Mouse (Mus musculus): Measurements from ENCODE around the gene Rarres2. TPM values are rescaled to one million over a fixed set of nuclear protein-coding genes. Genes with fewer than 3 reads are reported as not detected.

Rarres2 gene
- polyA plus RNA-seq, 1 experiment from 2014 or later = 5.1 TPM

DNA sequence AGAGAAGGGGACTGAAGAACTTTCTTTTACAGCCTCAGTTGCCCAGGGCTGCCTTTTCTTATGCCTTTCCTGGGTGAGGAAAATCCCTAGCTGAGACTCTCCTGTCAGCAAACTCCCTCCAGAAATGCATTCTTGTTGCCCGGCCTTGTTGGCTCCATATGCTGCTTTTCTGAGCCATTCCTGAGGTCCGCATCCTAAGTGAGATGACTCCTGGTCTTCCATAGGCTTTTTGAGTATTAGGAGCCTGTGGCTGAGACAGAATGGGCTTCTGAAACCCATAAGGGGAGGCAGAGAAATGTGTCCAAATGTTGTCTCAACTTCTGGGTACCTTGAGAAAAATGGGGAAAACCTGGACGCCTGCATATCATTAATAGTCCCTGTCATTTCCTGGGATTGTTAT lies 1.4 kb upstream of the Rarres2 start:
- Histone ChIP-seq H3K36me3 (no peaks in the 10 kb centered on the region), H3K9me3 (no peaks in the 10 kb centered on the region), H3K4me2 (no peak overlapping the region), H3K27me3 (no peaks in the 10 kb centered on the region), H3K27ac (replicated peaks) (no peak overlapping the region), H3K4me3 (no peak overlapping the region), H3K4me1 (replicated peaks) (no peaks in the 10 kb centered on the region), H3K9ac (no peak overlapping the region)
- no peak for ATAC-seq (ENCODE audit: low FRiP score, low read depth)
- 83% methylated on average over 3 of the region's 3 CpGs for WGBS

DNA sequence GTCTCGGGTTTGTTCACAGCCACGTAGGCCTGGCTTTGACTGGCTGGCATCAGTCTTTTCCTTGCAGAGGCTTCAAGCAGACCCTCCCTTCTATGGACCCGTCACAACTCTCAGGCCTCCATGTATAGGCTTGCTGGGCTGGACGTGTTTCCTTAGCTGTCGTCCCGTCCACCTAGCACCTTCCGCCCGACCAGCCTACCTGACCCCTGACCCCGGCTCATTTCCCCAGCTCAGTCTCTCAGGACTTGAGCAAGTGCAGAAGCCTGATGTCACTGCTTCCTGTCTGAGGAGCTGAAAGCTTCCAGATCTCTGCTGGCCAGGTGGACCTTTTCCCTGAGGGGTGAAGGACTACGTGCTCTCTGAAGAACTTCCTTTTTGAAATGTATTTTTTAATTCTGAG lies 691 bp upstream of the Rarres2 start:
- H3K9me3 ChIP-seq = no peaks in the 10 kb centered on the region
- 0 out of 2 replicates have a peak, but pooled peaks cover 4% of the 10 kb centered on the region for H3K4me1 ChIP-seq (replicated peaks)
- H3K9ac ChIP-seq = no peak overlapping the region
- whole genome bisulfite sequencing = 74% methylated on average over 10 of the region's 10 CpGs
- H3K36me3 ChIP-seq = no peaks in the 10 kb centered on the region
- H3K27ac ChIP-seq (replicated peaks) = no peak overlapping the region
- no peak overlapping the region for H3K4me2 ChIP-seq
- no peak overlapping the region for H3K4me3 ChIP-seq
- H3K27me3 ChIP-seq = no peaks in the 10 kb centered on the region
- no peak for ATAC-seq (ENCODE audit: low FRiP score, low read depth)

DNA sequence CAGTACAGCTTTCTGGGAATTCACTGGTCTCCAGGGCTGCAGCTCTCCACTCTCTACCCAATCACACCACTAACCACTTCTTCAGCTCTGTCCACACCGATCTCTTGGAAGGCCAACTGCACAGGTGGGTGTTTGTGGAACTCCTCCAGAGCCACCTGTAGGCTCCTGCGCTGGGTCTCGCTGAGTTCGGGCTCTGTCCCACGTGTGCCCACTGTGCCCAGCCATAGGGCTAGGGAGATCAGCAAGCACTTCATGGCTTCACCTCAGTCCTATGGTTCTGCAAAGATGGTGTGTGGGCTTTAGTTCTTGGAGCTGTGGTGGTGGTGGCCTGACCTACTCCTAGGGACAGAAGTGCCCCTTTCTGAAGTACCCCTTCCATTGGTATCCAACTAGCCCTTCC lies 575 bp downstream of the Rarres2 start:
- no peak overlapping the region for H3K9ac ChIP-seq
- H3K4me1 ChIP-seq (replicated peaks) = 0 out of 2 replicates have a peak, but pooled peaks cover 4% of the 10 kb centered on the region
- 95% methylated on average over 5 of the region's 5 CpGs for WGBS
- H3K36me3 ChIP-seq = no peaks in the 10 kb centered on the region
- ATAC-seq (ENCODE audit: low FRiP score, low read depth) = no peak
- H3K4me3 ChIP-seq = no peak overlapping the region
- no peaks in the 10 kb centered on the region for H3K27me3 ChIP-seq
- no peak overlapping the region for H3K4me2 ChIP-seq
- no peak overlapping the region for H3K27ac ChIP-seq (replicated peaks)
- H3K9me3 ChIP-seq = no peaks in the 10 kb centered on the region

DNA sequence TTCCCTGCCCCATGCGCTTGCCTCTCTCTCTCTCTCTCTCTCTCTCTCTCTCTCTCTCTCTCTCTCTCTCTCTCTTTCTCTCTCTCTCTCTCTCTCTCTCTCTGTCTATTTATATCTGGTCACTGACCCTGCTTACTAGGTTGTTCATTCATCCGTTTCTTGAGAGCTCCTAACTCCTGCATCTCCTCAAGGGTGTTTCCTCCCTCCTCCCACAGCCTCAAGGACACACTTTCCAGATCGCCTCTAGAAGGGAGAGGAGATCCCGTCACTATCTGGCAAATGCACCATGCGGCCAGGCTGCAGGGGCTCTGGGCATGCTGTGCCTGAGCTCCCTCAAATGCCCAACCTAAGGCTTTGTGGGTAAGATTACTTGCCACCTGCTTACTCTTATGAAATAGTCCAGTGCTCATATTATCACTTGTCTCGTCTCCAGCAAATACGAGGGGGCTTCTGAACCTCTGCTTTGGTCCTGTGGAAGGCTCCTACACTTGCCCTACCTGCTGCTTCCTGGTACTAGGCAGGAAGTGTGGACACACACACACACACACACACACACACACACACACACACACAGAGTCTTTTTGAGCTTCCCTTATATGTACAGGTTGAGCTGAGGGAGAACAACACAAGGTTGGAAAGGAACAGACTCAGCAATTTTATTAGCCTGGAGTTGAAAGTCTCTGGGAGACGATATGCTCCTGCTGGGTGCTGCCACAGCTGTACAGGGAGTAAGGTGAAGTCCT lies 3.4 kb downstream of the Rarres2 start:
- no peaks in the 10 kb centered on the region for H3K27me3 ChIP-seq
- H3K27ac ChIP-seq (replicated peaks) = no peak overlapping the region
- H3K4me3 ChIP-seq = no peak overlapping the region
- no peak overlapping the region for H3K4me2 ChIP-seq
- H3K4me1 ChIP-seq (replicated peaks) = 0 out of 2 replicates have a peak, but pooled peaks cover 4% of the 10 kb centered on the region
- H3K36me3 ChIP-seq = peaks cover 11% of the 10 kb centered on the region
- no peaks in the 10 kb centered on the region for H3K9me3 ChIP-seq
- ATAC-seq (ENCODE audit: low FRiP score, low read depth) = no peak
- 82% methylated on average over 8 of the region's 8 CpGs for WGBS
- no peak overlapping the region for H3K9ac ChIP-seq

DNA sequence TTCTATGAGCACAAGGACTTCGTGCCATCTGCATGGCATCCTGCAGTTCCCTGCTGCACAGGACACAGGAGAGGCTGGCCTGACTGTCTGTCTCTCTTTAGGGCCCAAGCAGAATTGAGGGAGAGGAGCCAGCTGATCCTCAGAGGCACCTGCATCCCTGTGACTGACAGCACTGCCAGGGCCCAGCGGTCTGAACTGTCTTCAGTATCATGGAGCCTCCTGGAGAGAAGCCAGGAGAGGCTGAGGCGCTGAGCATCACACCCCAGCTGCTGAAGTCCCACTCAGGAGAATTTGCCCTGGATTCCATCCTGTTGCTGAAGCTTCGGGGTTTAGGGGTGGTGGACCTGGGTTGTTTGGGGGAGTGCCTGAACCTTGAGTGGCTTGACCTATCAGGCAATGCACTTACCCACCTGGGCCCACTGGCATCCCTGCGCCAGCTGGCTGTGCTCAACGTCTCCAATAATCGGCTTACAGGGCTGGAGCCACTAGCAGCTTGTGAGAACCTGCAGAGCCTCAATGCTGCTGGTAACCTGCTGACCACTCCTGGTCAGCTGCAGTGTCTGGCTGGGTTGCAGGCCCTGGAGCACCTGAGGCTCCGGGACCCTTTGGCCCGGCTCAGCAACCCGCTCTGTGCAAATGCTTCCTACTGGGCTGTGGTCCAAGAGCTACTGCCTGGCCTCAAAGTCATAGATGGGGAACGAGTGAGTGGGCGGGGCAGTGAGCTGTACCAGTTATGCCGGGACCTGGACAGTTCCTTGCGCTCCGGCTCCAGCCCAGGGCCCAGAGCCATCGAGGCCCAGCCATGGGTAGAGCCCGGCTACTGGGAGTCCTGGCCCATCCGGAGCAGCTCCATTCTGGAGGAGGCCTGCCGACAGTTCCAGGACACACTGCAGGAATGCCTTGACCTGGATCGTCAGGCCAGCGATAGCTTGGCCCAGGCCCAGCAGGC lies 4.3 kb downstream of the Rarres2 start:
- WGBS = 80% methylated on average over 21 of the region's 21 CpGs
- Histone ChIP-seq H3K27ac (replicated peaks) (0 out of 2 replicates have a peak overlapping the region, but pooled peaks have one; percentile 10), H3K27me3 (no peaks in the 10 kb centered on the region), H3K9ac (no peak overlapping the region), H3K4me1 (replicated peaks) (0 out of 2 replicates have a peak, but pooled peaks cover 4% of the 10 kb centered on the region), H3K36me3 (peaks cover 12% of the 10 kb centered on the region), H3K9me3 (no peaks in the 10 kb centered on the region), H3K4me3 (no peak overlapping the region), H3K4me2 (no peak overlapping the region)
- ATAC-seq (ENCODE audit: low FRiP score, low read depth) = peak; percentile 49; the same call in 1 of the 2 replicates

DNA sequence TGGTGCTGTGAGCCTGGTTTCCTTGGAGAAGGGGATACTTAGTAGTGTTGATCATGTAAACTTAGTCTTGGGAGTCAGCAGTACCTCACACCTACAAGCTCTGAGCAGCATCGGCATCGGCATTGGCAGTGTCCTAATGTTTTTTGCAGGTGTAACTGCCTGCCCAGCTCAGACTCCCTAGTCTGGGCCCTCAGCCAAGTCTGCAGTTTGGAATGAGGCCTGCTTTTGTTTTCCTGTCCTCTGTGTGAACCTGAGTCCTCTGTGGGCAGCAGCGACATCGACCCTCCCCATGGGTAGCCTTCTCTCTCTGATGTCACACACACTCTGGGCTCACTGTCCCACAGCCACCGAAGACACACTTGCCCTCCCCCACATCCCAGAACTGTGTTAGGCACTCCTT lies 6.3 kb downstream of the Rarres2 start:
- Histone ChIP-seq H3K9me3 (no peaks in the 10 kb centered on the region), H3K9ac (no peak overlapping the region), H3K4me1 (replicated peaks) (0 out of 2 replicates have a peak, but pooled peaks cover 4% of the 10 kb centered on the region), H3K27me3 (no peaks in the 10 kb centered on the region), H3K4me2 (no peak overlapping the region), H3K27ac (replicated peaks) (no peak overlapping the region), H3K36me3 (peaks cover 18% of the 10 kb centered on the region), H3K4me3 (no peak overlapping the region)
- no peak for ATAC-seq (ENCODE audit: low FRiP score, low read depth)
- 51% methylated on average over 5 of the region's 5 CpGs for WGBS

DNA sequence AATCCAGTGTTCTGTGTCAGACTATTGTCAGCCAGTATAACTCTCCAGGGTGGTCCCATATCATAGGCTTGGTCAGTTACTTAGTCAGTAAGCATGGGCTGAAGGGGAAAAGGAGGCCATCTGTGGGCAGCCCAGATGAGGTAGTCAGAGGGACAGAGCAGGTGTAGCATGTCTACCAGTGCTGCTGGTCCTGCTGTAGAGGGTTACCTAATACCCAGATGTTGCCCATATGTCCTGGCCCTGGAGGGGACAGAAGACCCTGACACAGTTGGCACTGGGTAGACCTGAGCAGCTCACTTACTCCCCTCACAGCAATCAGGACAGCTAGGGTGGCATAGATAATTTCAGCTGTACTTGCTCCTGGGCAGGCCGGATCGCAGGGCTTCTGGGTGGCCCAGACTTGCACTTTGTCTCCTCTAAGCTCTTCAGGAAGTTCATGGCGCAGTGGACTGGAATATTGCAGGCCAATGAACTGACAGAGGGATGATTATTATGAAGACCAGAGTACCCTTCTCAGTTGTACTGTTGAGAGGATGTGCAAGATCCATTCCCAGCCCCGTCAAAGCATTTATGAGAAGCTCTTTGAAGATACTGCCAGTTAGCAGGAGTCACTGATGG lies 6.8 kb downstream of the Rarres2 start:
- H3K4me1 ChIP-seq (replicated peaks) = 0 out of 2 replicates have a peak, but pooled peaks cover 4% of the 10 kb centered on the region
- no peaks in the 10 kb centered on the region for H3K9me3 ChIP-seq
- 94% methylated on average over 4 of the region's 4 CpGs for WGBS

DNA sequence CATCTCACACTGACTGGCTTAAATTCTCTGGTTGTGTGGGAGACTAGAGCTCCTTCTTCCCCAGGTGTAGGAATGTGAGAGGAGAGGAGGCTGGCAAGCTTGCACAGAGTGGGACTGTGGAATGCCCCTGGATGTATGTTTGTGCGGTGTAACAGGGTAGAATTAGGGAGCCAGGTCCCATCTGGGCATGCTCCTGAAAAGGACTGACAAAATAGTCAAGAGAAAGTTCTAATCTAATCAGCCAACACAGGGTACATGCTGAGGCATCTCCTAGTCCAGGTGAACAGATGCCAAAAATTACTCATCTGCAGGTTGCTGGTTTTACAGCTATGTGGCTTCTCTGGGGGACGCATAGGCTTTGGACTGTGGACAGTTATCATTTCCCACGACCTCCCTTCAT lies 16.6 kb downstream of the Rarres2 start:
- H3K4me2 ChIP-seq = peak overlapping the region; percentile 76
- 0 out of 2 replicates have a peak, but pooled peaks cover 8% of the 10 kb centered on the region for H3K36me3 ChIP-seq
- no peaks in the 10 kb centered on the region for H3K9me3 ChIP-seq
- H3K27me3 ChIP-seq = no peaks in the 10 kb centered on the region
- no peak overlapping the region; the same call in 1 of the 2 replicates for H3K4me3 ChIP-seq
- no peak overlapping the region for H3K9ac ChIP-seq
- 0 out of 2 replicates have a peak overlapping the region, but pooled peaks have one; percentile 97 for H3K27ac ChIP-seq (replicated peaks)
- ATAC-seq (ENCODE audit: low FRiP score, low read depth) = no peak
- H3K4me1 ChIP-seq (replicated peaks) = peaks cover 17% of the 10 kb centered on the region
- WGBS = 88% methylated on average over 3 of the region's 3 CpGs

More for the DNA sequence above, 6.8 kb downstream of the Rarres2 start:
- Histone ChIP-seq H3K36me3 (peaks cover 22% of the 10 kb centered on the region), H3K27ac (replicated peaks) (no peak overlapping the region), H3K27me3 (no peaks in the 10 kb centered on the region), H3K4me3 (no peak overlapping the region), H3K9ac (no peak overlapping the region), H3K4me2 (no peak overlapping the region)
- no peak for ATAC-seq (ENCODE audit: low FRiP score, low read depth)

DNA sequence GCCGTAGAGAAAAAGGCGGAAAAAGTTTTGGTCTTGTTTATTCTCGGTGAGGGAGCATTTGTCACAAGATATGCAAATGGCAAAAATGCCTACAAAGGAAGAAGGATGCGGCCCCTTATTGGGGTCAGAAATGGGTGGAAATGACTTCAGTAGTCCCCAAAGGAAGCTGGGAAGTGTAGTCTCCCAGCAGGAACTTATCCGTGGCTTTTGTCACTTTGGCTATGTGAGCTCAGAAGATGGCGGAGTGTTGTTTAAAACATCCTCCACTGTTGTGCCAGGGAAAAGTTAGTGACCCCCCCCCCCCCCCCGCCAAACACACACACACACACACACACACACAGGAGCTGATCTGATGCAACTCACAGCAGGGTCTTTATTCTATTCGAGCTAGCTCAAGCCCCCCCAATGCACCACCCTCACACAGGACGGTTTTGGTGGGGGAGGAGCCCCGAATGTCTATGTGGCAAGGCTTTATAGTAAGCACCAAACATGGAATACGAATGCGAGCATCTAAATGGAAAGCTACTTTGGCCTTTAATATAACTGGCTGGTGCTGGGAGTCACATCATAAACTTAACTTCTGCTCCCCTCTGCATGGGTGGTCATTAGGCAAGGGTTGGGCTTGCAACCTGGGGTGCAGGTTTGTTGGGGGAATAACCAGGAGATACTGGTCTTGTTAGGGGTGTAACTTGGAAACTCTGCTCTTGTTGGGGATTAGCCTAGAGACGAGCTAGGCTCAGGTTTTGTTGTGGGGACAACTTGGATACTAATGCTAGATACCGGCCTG lies 17.3 kb downstream of the Rarres2 start:
- 28% methylated on average over 14 of the region's 14 CpGs for WGBS
- peak overlapping the region; percentile 97 for H3K27ac ChIP-seq (replicated peaks)
- peak overlapping the region; percentile 50 for H3K4me3 ChIP-seq
- 0 out of 2 replicates have a peak, but pooled peaks cover 6% of the 10 kb centered on the region for H3K36me3 ChIP-seq
- peak overlapping the region; percentile 67 for H3K9ac ChIP-seq
- peaks cover 17% of the 10 kb centered on the region for H3K4me1 ChIP-seq (replicated peaks)
- ATAC-seq (ENCODE audit: low FRiP score, low read depth) = peak; percentile 87
- H3K9me3 ChIP-seq = no peaks in the 10 kb centered on the region
- H3K27me3 ChIP-seq = no peaks in the 10 kb centered on the region
- H3K4me2 ChIP-seq = peak overlapping the region; percentile 76

DNA sequence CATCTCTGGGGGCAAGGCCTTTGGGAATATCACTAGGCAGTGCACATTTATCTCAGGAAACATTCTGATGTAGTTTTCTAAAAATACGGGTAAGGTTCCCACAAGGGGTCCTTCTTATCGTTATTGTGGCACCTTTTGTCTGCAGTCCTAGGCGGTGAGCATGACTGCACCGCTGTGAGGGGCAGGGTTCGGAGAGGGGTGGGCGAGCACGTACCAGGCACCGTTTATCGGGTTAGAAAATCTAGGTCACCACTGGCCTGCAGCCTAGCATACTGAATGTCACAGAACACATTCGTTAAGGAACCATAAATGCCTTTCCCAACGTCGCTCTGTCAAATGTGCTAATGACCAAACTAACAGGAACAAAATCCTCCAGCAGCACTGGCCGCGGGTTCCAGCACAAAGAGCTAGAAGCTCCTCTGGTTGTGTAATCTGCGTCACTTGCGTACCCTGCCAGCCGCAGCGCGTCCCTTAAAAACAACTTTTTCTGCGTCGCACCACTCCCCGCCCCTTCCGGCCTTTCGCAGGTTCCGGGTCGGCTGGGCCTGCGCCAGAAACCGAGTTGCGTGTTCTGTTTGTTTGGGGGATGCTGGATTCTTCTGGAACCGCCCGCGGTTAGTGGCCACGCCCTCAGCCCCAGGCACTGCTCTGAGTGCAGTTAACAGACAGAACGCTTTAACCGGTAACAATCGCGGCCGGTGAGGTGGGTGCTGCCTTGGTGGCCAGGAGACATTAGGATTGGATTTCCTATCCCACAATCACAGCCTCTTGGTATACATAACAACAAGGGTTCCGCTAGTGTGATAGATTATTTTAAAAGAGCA lies 18.1 kb downstream of the Rarres2 start, which contains the start of gene Lrrc61:
TSS of gene Lrrc61 (plus strand) at position 517 of the 824 bp plus-strand sequence.
- no peaks in the 10 kb centered on the region for H3K9me3 ChIP-seq
- H3K4me1 ChIP-seq (replicated peaks) = peaks cover 17% of the 10 kb centered on the region
- no peaks in the 10 kb centered on the region for H3K27me3 ChIP-seq
- H3K27ac ChIP-seq (replicated peaks) = peak within 1 kb of the TSS; percentile 97
- H3K4me3 ChIP-seq = peak within 1 kb of the TSS; percentile 50
- peak; percentile 95 for ATAC-seq (ENCODE audit: low FRiP score, low read depth)
- H3K4me2 ChIP-seq = peak within 1 kb of the TSS; percentile 76
- peak within 1 kb of the TSS; percentile 67 for H3K9ac ChIP-seq
- WGBS = under 1% methylated on average over 39 of the region's 39 CpGs
- 0 out of 2 replicates have a peak, but pooled peaks cover 6% of the 10 kb centered on the region for H3K36me3 ChIP-seq

Measured in hindbrain, embryonic 15.5 days (tissue).